Mouse (Mus musculus) ES-E14 (cell line): ENCODE data around the gene Ssc5d. TPM values are rescaled to one million over a fixed set of nuclear protein-coding genes. Genes with fewer than 3 reads are reported as not detected.

Experiments used
- DNase-seq: peaks from one replicate; pipeline ENCODE4 v3.0.0-alpha.2; 2013; ENCODE audit warnings: low read depth, low spot score
- H3K27ac ChIP-seq: 2 replicates; pipeline ENCODE4 v1.5.1; 2012; ENCODE audit warnings: low read depth, mild to moderate bottlenecking, low read length, moderate library complexity, mixed read lengths; ENCODE audit not compliant: poor library complexity, insufficient read depth, severe bottlenecking
- H3K36me3 ChIP-seq: 2 replicates; pipeline ENCODE4 v1.6.1; 2012; ENCODE audit warnings: mild to moderate bottlenecking, low read length, moderate library complexity, mixed read lengths; ENCODE audit not compliant: control insufficient read depth, poor library complexity, insufficient read depth, severe bottlenecking
- H3K4me1 ChIP-seq, 2 experiments: fragments of 150-350 bp in 1 of 2; sonication (generic) in 1 of 2; 2 replicates each; pipeline ENCODE4 v1.6.1; 2012; ENCODE audit warnings: low read length in 2 of 2, mild to moderate bottlenecking in 1 of 2, mixed read lengths in 1 of 2; ENCODE audit not compliant: control insufficient read depth in 2 of 2, insufficient read depth in 2 of 2, poor library complexity in 1 of 2
- H3K4me3 ChIP-seq, 2 experiments: fragments of 150-350 bp in 1 of 2; sonication (generic) in 1 of 2; 2 replicates each; pipeline ENCODE4 v1.5.1; 2012; ENCODE audit warnings: low read length in 2 of 2, low read depth in 1 of 2, mild to moderate bottlenecking in 1 of 2, mixed read lengths in 1 of 2; ENCODE audit not compliant: insufficient read depth in 1 of 2, poor library complexity in 1 of 2, severe bottlenecking in 1 of 2
- H3K9ac ChIP-seq: 2 replicates; pipeline ENCODE4 v1.6.1; 2012; ENCODE audit warnings: low read depth, mild to moderate bottlenecking, low read length, mixed read lengths; ENCODE audit not compliant: poor library complexity, insufficient read depth, severe bottlenecking
- H3K9me3 ChIP-seq: fragments of 150-350 bp; sonication (generic); 2 replicates; pipeline ENCODE4 v1.6.1; 2012; ENCODE audit warnings: low read depth, mild to moderate bottlenecking, low read length; ENCODE audit not compliant: control insufficient read depth, insufficient read depth
- CHD2 ChIP-seq: IDR thresholded peaks from 2 replicates; pipeline ENCODE4 v1.6.1; 2014; ENCODE audit warnings: mild to moderate bottlenecking, low read depth, low read length, inconsistent platforms
- HCFC1 ChIP-seq: IDR thresholded peaks from 2 replicates; pipeline ENCODE4 v1.6.1; 2012; ENCODE audit warnings: low read length, inconsistent platforms, borderline replicate concordance; ENCODE audit not compliant: insufficient read depth
- MAFK ChIP-seq: IDR thresholded peaks from 2 replicates; pipeline ENCODE4 v1.6.1; 2014; ENCODE audit warnings: mild to moderate bottlenecking, low read depth, low read length, inconsistent platforms; ENCODE audit not compliant: insufficient read depth
- ZC3H11A ChIP-seq: IDR thresholded peaks from 2 replicates; pipeline ENCODE4 v1.6.1; 2012; ENCODE audit warnings: low read depth, mild to moderate bottlenecking, inconsistent platforms, low read length, borderline replicate concordance
- ZNF384 ChIP-seq: IDR thresholded peaks from 2 replicates; pipeline ENCODE4 v1.6.1; 2012; ENCODE audit warnings: low read depth, low read length, inconsistent platforms
- in situ Hi-C, 2 experiments: fragments of 600-800 bp; cut with MboI; formaldehyde crosslinking; loops; one replicate each; pipeline ENCODE4 v1.15.1; 2025; ENCODE audit warnings: low sequenced_read_pairs in 2 of 2, inconsistent platforms in 1 of 2; ENCODE audit not compliant: unreplicated experiment in 2 of 2
- total RNA-seq: library from RNA; depleted of rRNA; stranded (reverse); fragments of 300-350 nt; gene quantifications from 2 replicates; pipeline ENCODE4 v1.2.3, GENCODE M21; 2012

Gene Ssc5d
- total RNA-seq, 1 experiment, result 0.94 TPM

DNA sequence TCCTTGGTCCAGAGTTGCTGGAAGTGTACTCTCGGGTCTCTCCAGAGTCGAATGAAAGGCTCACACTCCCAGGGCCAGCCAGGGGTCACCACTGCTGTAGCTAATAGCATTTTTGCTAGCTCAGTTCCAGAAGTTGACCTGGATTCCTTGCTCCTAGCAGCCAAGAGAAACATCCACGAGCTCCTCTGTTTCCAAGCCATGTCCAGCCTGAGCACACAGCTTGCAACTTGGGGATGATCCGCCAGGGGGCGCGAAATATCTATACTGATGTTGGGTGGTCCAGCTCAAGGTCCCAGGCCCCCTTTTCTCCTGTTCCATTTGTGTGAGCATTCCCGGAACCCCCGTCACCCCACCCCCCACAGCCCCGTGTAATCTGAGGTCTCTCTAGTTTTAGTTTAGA, 14.0 kb upstream of the Ssc5d start:
- no peak for TF ChIP-seq ZC3H11A
- TF ChIP-seq MAFK, result no peak
- TF ChIP-seq ZNF384, result no peak
- TF ChIP-seq HCFC1, result no peak
- TF ChIP-seq CHD2, result no peak

DNA sequence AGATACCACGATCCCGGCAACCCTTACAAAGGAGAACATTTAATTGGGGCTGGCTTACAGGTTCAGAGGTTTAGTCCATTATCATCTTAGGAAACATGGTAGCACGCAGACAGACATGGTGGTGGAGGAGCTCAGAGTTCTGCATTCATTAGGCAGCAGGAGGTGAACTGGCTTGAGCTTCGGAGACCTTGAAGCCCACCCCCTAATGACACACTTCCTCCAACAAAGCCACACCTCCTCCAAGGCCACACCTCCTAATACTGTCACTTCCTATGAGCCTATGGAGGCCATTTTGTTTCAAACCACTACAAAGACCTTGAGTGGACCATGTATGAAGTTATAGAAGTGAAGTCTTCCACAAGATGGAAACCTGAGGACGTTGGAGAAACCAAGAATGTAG, 13.3 kb upstream of the Ssc5d start:
- in situ Hi-C loops, result loop anchor here in 1 of 2 experiments (10.0 kb wide), 1 partner anchor 367 kb away; the partner anchor contains the start of gene Syt5
- H3K4me1 ChIP-seq, result peaks cover 0 to 16% of the 10 kb centered on the region in 2 experiments; a peak in 2 of 4 replicates
- TF ChIP-seq MAFK, result no peak
- no peak for TF ChIP-seq ZC3H11A
- TF ChIP-seq ZNF384, result no peak
- TF ChIP-seq CHD2, result no peak
- TF ChIP-seq HCFC1, result no peak

More for the DNA sequence above, 14.0 kb upstream of the Ssc5d start:
- Histone ChIP-seq H3K9me3 (no peaks in the 10 kb centered on the region), H3K36me3 (peaks cover 23% of the 10 kb centered on the region), H3K9ac (peak overlapping the region; percentile 88), H3K4me1 (peaks cover 0 to 19% of the 10 kb centered on the region in 2 experiments; a peak in 3 of 4 replicates), H3K27ac (peak overlapping the region; percentile 82; the same call in 1 of the 2 replicates), H3K4me3 (peak overlapping the region; percentile 82 to 90)
- in situ Hi-C loops, result loop anchor here in 1 of 2 experiments (10.0 kb wide), 1 partner anchor 367 kb away; the partner anchor contains the start of gene Syt5
- peak; percentile 81 for DNase-seq

DNA sequence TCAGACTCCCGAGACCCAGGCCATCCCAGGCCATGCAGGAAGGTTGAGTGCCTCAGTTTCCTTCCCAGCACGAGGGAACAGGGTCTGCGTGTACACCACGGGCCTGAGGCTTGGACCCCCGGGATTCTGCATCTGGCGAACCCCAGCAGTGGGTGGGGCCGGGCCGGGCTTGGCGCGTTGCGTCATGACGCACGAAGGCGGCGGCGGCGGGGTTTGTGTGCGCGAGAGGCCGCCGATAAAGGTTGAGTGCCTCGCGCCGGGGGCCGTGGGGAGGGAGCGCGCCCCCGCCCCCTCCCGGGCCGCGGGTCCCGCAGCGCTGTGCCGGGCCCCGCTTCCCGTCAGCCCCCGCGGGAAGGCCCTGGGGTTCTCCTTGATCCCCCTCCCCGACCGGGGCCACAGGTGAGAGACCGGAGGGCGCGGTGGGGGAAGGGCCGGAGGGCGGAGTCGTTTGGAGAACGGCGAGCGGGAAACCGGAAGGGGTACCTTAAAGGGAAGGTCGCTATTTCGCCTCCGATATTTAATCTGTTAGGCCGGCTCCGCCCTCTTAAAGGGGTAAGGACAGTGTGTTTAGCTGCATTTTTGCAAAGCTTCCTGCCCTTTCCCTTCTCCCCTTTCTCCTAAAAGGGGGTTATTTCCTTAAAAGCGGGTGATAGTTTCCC, 10.4 kb upstream of the Ssc5d start, which contains the start of gene Zfp628:
Zfp628 (plus strand) TSS at position 211 of the 659 bp plus-strand sequence.
- no peaks in the 10 kb centered on the region for H3K9me3 ChIP-seq
- peak within 1 kb of the TSS; percentile 97 for H3K9ac ChIP-seq
- TF ChIP-seq HCFC1 (peak; percentile 65; the same call in 1 of the 2 replicates), CHD2 (0 out of 2 replicates have a peak, but pooled peaks have one; percentile 9), ZNF384 (no peak)
- H3K27ac ChIP-seq, result peak within 1 kb of the TSS; percentile 95
- peak; percentile 95 for DNase-seq
- H3K36me3 ChIP-seq, result peaks cover 16% of the 10 kb centered on the region
- H3K4me1 ChIP-seq, result peaks cover 0 to 26% of the 10 kb centered on the region in 2 experiments; a peak in 2 of 4 replicates
- in situ Hi-C loops, result loop anchor here in 1 of 2 experiments (10.0 kb wide), 1 partner anchor 370 kb away; the partner anchor contains the start of gene Syt5
- H3K4me3 ChIP-seq, result peak within 1 kb of the TSS; percentile 91 to 95

More for the DNA sequence above, 13.3 kb upstream of the Ssc5d start:
- Histone ChIP-seq H3K9me3 (no peaks in the 10 kb centered on the region), H3K4me3 (peak overlapping the region; percentile 82 to 90), H3K27ac (peak overlapping the region; percentile 82; the same call in 1 of the 2 replicates), H3K36me3 (peaks cover 23% of the 10 kb centered on the region), H3K9ac (peak overlapping the region; percentile 88)
- peak; percentile 95 for DNase-seq

DNA sequence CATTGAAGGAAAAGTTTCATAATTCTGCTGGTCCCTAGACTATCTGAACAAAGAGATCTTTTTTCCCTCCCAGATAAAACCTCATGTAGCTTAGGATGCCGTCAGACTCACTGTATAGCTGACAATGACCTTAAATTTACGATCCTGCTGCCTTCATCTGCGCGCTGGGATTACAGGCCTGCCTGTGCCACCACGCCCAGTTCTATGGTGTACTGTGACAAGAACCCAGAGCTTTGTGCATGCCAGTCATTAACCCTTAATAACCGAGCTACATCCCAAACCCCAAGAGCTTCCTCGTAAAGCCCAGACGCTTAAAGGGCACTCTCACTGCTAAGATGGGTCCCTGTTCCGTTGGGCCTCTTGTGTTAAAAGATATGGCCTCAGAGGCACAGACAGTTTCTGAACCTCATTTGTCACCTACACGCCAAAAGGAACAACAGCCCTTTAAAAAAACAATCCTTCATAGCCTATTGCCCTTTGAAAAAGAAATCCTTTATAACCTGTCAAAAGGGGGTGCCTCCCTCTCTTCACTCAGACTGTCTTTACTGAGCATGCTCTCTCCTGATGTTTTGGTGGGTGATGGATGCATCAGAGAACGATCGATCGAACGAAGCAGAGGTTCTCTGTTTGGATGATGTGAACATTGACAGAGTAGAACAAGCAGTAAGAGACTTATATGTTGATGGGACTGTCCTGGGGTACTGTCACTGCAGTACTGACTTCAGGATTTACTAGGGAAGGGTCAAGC, 9.7 kb upstream of the Ssc5d start:
- Histone ChIP-seq H3K4me3 (peak overlapping the region; percentile 91 to 95), H3K9me3 (no peaks in the 10 kb centered on the region), H3K36me3 (peaks cover 13% of the 10 kb centered on the region), H3K9ac (peak overlapping the region; percentile 73), H3K4me1 (peaks cover under 1 to 28% of the 10 kb centered on the region in 2 experiments; a peak in 2 of 4 replicates), H3K27ac (no peak overlapping the region; the same call in 1 of the 2 replicates)
- no peak for DNase-seq
- TF ChIP-seq ZC3H11A (no peak), CHD2 (0 out of 2 replicates have a peak, but pooled peaks have one; percentile 5)
- in situ Hi-C loops, result loop anchor here in 1 of 2 experiments (10.0 kb wide), 1 partner anchor 371 kb away; the partner anchor contains the start of gene Syt5
